Mouse (Mus musculus) MEL (cell line): ENCODE data around the gene Serp1. TPM values are rescaled to one million over a fixed set of nuclear protein-coding genes. Genes with fewer than 3 reads are reported as not detected.
A peak's percentile ranks its signal among the peaks of the same experiment; 100 is the strongest.

Source experiments
- DNase-seq: peaks from one replicate; pipeline ENCODE4 v3.0.0; 2011; ENCODE audit warnings: low read depth, low spot score
- H3K27ac ChIP-seq: 2 replicates; pipeline ENCODE4 v1.5.1; 2012; ENCODE audit warnings: low read depth, mild to moderate bottlenecking, control low read depth, low read length, moderate library complexity; ENCODE audit not compliant: control insufficient read depth
- H3K27me3 ChIP-seq, 2 experiments: fragments of 150-350 bp in 1 of 2; sonication (generic) in 1 of 2; 2 replicates each; pipeline ENCODE4 v1.6.1; 2012; ENCODE audit warnings: low read length in 2 of 2, mild to moderate bottlenecking in 2 of 2, improper control_type of control experiment in 1 of 2, moderate library complexity in 1 of 2; ENCODE audit not compliant: insufficient read depth in 2 of 2, control insufficient read depth in 1 of 2
- H3K36me3 ChIP-seq, 2 experiments: 2 replicates each; pipeline ENCODE4 v1.6.1; 2012 to 2014; ENCODE audit warnings: low read length in 2 of 2, improper control_type of control experiment in 1 of 2, inconsistent platforms in 1 of 2, mild to moderate bottlenecking in 1 of 2; ENCODE audit not compliant: insufficient read depth in 2 of 2, control insufficient read depth in 1 of 2
- H3K4me1 ChIP-seq, 2 experiments: fragments of 150-350 bp in 1 of 2; sonication (generic) in 1 of 2; 2 replicates each; pipeline ENCODE4 v1.6.1; 2012; ENCODE audit warnings: low read length in 2 of 2, improper control_type of control experiment in 1 of 2, mild to moderate bottlenecking in 1 of 2; ENCODE audit not compliant: insufficient read depth in 2 of 2, control insufficient read depth in 1 of 2
- H3K4me3 ChIP-seq, 2 experiments: fragments of 150-350 bp in 1 of 2; sonication (generic) in 1 of 2; 2 replicates each; pipeline ENCODE4 v1.5.1; 2012; ENCODE audit warnings: low read depth in 2 of 2, low read length in 2 of 2, mild to moderate bottlenecking in 2 of 2, moderate library complexity in 2 of 2, control low read depth in 1 of 2, improper control_type of control experiment in 1 of 2; ENCODE audit not compliant: control insufficient read depth in 1 of 2, insufficient read depth in 1 of 2
- H3K79me2 ChIP-seq: 2 replicates; pipeline ENCODE4 v1.6.1; 2012; ENCODE audit warnings: mild to moderate bottlenecking, low read length, moderate library complexity; ENCODE audit not compliant: control insufficient read depth, poor library complexity, insufficient read depth
- H3K9ac ChIP-seq: 2 replicates; pipeline ENCODE4 v1.6.1; 2012; ENCODE audit warnings: low read depth, mild to moderate bottlenecking, control low read depth, low read length, moderate library complexity; ENCODE audit not compliant: control insufficient read depth, poor library complexity, severe bottlenecking
- H3K9me3 ChIP-seq: fragments of 150-350 bp; sonication (generic); replicated peaks from 2 replicates; pipeline ENCODE4 v1.6.1; 2012; ENCODE audit warnings: mild to moderate bottlenecking, low read length, improper control_type of control experiment, moderate library complexity; ENCODE audit not compliant: insufficient read depth
- CHD1 ChIP-seq: IDR thresholded peaks from 2 replicates; pipeline ENCODE4 v1.6.1; 2012; ENCODE audit warnings: low read depth, mild to moderate bottlenecking, inconsistent platforms, low read length, improper control_type of control experiment
- CHD2 ChIP-seq: IDR thresholded peaks from 2 replicates; pipeline ENCODE4 v1.6.1; 2011; ENCODE audit warnings: low read length, improper control_type of control experiment
- E2F4 ChIP-seq: IDR thresholded peaks from 2 replicates; pipeline ENCODE4 v1.6.1; 2011; ENCODE audit warnings: low read depth, low read length, improper control_type of control experiment, borderline replicate concordance
- ELF1 ChIP-seq: IDR thresholded peaks from 2 replicates; pipeline ENCODE4 v1.6.1; 2014; ENCODE audit warnings: low read depth, mild to moderate bottlenecking, inconsistent platforms, low read length, improper control_type of control experiment, moderate library complexity
- ETS1 ChIP-seq: IDR thresholded peaks from 2 replicates; pipeline ENCODE4 v1.6.1; 2012; ENCODE audit warnings: low read depth, mild to moderate bottlenecking, inconsistent platforms, low read length, improper control_type of control experiment, moderate library complexity
- GATA1 ChIP-seq: IDR thresholded peaks from 2 replicates; pipeline ENCODE4 v1.6.1; 2011; ENCODE audit warnings: low read depth, low read length, improper control_type of control experiment
- MAX ChIP-seq: IDR thresholded peaks from 2 replicates; pipeline ENCODE4 v1.6.1; 2011; ENCODE audit warnings: low read length, improper control_type of control experiment
- MEF2A ChIP-seq: IDR thresholded peaks from 2 replicates; pipeline ENCODE4 v1.6.1; 2014; ENCODE audit warnings: low read depth, mild to moderate bottlenecking, inconsistent platforms, low read length, improper control_type of control experiment; ENCODE audit not compliant: poor library complexity, insufficient replicate concordance, severe bottlenecking; ENCODE audit errors: extremely low read depth
- MXI1 ChIP-seq: IDR thresholded peaks from 2 replicates; pipeline ENCODE4 v1.6.1; 2011; ENCODE audit warnings: mild to moderate bottlenecking, low read depth, low read length, improper control_type of control experiment
- POLR2A ChIP-seq, 2 experiments: IDR thresholded peaks; 2 replicates each; pipeline ENCODE4 v1.6.1; 2011 to 2012; ENCODE audit warnings: low read length in 2 of 2, mild to moderate bottlenecking in 2 of 2, control low read depth in 1 of 2, improper control_type of control experiment in 1 of 2, low read depth in 1 of 2, moderate library complexity in 1 of 2; ENCODE audit not compliant: control insufficient read depth in 1 of 2, insufficient read depth in 1 of 2, poor library complexity in 1 of 2
- POLR2AphosphoS2 ChIP-seq: IDR thresholded peaks from 2 replicates; pipeline ENCODE4 v1.6.1; 2011; ENCODE audit warnings: low read length, improper control_type of control experiment
- POLR2AphosphoS5 ChIP-seq: IDR thresholded peaks from 2 replicates; pipeline ENCODE4 v1.6.1; 2012; ENCODE audit warnings: low read depth, borderline replicate concordance, mild to moderate bottlenecking, inconsistent platforms, low read length, moderate library complexity, mixed read lengths
- RCOR1 ChIP-seq: IDR thresholded peaks from 2 replicates; pipeline ENCODE4 v1.6.1; 2012; ENCODE audit warnings: low read depth, mild to moderate bottlenecking, inconsistent platforms, low read length, improper control_type of control experiment
- SIN3A ChIP-seq: IDR thresholded peaks from 2 replicates; pipeline ENCODE4 v1.6.1; 2012; ENCODE audit warnings: low read length, improper control_type of control experiment, inconsistent platforms
- TAL1 ChIP-seq: IDR thresholded peaks from 2 replicates; pipeline ENCODE4 v1.6.1; 2012; ENCODE audit warnings: mild to moderate bottlenecking, inconsistent platforms, low read length, moderate library complexity, mixed read lengths
- ZC3H11A ChIP-seq: IDR thresholded peaks from 2 replicates; pipeline ENCODE4 v1.6.1; 2012; ENCODE audit warnings: low read depth, mild to moderate bottlenecking, inconsistent platforms, low read length, improper control_type of control experiment
- polyA plus RNA-seq, 2 experiments: library from polyadenylated mRNA; stranded (reverse) in 1 of 2; unstranded in 1 of 2; fragments of >175 nt in 1 of 2; fragments of >200 nt in 1 of 2; gene quantifications; 2 replicates each; pipeline versions ENCODE4 v1.2.1 to v1.2.4; 2012; ENCODE audit warnings: low replicate concordance in 2 of 2, low read depth in 1 of 2; ENCODE audit not compliant: insufficient read length in 2 of 2, insufficient read depth in 1 of 2, missing spikeins in 1 of 2
- total RNA-seq: library from RNA; depleted of rRNA; stranded (reverse); fragments of 300-350 nt; gene quantifications from 2 replicates; pipeline ENCODE4 v1.2.3, GENCODE M21; 2012

The Serp1 gene
- total and polyA plus RNA-seq, 3 experiments, result 80.5 to 96.3 (median 83.8) TPM

- no peaks in the 10 kb centered on the region for H3K79me2 ChIP-seq
- H3K9me3 ChIP-seq, result no peaks in the 10 kb centered on the region
- H3K27me3 ChIP-seq, result no peaks in the 10 kb centered on the region
- peaks cover 0 to 9% of the 10 kb centered on the region in 2 experiments; a peak in 2 of 4 replicates for H3K36me3 ChIP-seq
- no peaks in the 10 kb centered on the region for H3K4me1 ChIP-seq
- peak; percentile 30 for DNase-seq
- no peak overlapping the region for H3K27ac ChIP-seq
- H3K4me3 ChIP-seq, result no peak overlapping the region
- no peak overlapping the region for H3K9ac ChIP-seq
- no peak for TF ChIP-seq RCOR1
- no peak for TF ChIP-seq POLR2AphosphoS5
- TF ChIP-seq E2F4, result no peak
- TF ChIP-seq POLR2A (IDR thresholded peaks at IDR 0.05; ENCODE audit: control insufficient read depth in 1 of 2, insufficient read depth in 1 of 2, low read depth in 1 of 2, low read length in 2 of 2, poor library complexity in 1 of 2), result no peak
- no peak for TF ChIP-seq ETS1
- TF ChIP-seq POLR2AphosphoS2, result no peak
- TF ChIP-seq ELF1, result no peak
- no peak for TF ChIP-seq MXI1
- no peak for TF ChIP-seq MEF2A
- no peak for TF ChIP-seq MAX
Observed at GRCm38 (mm10) chr3:58559887-58560286, 34.2 kb upstream of the Serp1 start.

- H3K27me3 ChIP-seq, result no peaks in the 10 kb centered on the region
- peaks cover 2 to 21% of the 10 kb centered on the region in 2 experiments for H3K36me3 ChIP-seq
- DNase-seq, result no peak
- no peak overlapping the region for H3K4me3 ChIP-seq
- no peaks in the 10 kb centered on the region for H3K9me3 ChIP-seq
- no peak for TF ChIP-seq SIN3A
- TF ChIP-seq POLR2AphosphoS2, result no peak
- no peak for TF ChIP-seq TAL1
- no peak for TF ChIP-seq POLR2AphosphoS5
- TF ChIP-seq CHD1, result no peak
- TF ChIP-seq ZC3H11A, result no peak
- TF ChIP-seq CHD2, result no peak
- TF ChIP-seq GATA1, result no peak
- H3K9ac ChIP-seq, result no peak overlapping the region
- H3K27ac ChIP-seq, result no peak overlapping the region
- H3K4me1 ChIP-seq, result peaks cover 0 to 2% of the 10 kb centered on the region in 2 experiments; a peak in 2 of 4 replicates
- no peaks in the 10 kb centered on the region for H3K79me2 ChIP-seq
Observed at GRCm38 (mm10) chr3:58556649-58557048, 31.0 kb upstream of the Serp1 start.
